Mouse (Mus musculus): ENCODE measurements around the gene Luzp1.

Luzp1 gene

DNA sequence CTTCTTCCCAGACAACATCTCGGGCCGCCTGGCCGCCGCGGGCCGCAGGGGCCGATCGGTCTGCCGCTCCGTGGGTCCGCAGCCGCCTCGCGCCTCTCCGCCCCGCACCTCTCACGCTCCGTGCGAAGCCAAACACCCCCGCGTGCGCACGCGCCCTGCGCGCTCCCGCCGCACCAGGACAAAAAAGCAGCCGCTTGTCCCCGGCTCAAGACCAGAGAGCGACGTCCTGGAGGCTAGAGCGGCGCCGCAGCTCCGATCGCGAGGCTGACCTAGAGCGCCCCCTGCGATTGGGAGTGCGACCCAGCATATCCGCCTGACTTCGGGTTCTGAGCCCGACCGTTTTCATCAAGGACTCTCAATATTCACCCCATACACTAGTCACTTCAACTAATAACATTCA lies 133.0 kb downstream of the Luzp1 start, which contains the start of gene Kdm1a:
TSS of gene Kdm1a (minus strand) at position 156 of the 400 bp plus-strand sequence.
- peak; percentile 95 to 98 for DNase-seq (ENCODE audit: low read depth in 2 of 2, low spot score in 2 of 2)
